Mouse (Mus musculus) heart, embryonic 11.5 days (tissue): ENCODE measurements at regions not wholly inside any gene's neighbourhood (a gene's known extent, or its start where the extent isn't known, plus 50 kb on each side); places are given as distances from the start of the nearest gene placed in this dataset.

Experiments used
- ATAC-seq: fragments of 200-750 bp; cut with Nextera tagmentation; replicated peaks from 2 replicates; pipeline ENCODE4 v1.8.0; 2017; ENCODE audit warnings: moderate library complexity; ENCODE audit not compliant: insufficient number of reproducible peaks, low FRiP score, low TSS enrichment
- H3K27ac ChIP-seq: fragments of 300-500 bp; sonication (generic); 2 replicates; pipeline ENCODE4 v1.5.1; 2014; ENCODE audit warnings: mild to moderate bottlenecking, low read depth, low read length
- H3K27me3 ChIP-seq: fragments of 300-500 bp; sonication (generic); 2 replicates; pipeline ENCODE4 v1.6.1; 2014; ENCODE audit warnings: mild to moderate bottlenecking, low read length, mixed read lengths; ENCODE audit not compliant: control insufficient read depth, insufficient read depth
- H3K36me3 ChIP-seq: fragments of 300-500 bp; sonication (generic); 2 replicates; pipeline ENCODE4 v1.6.1; 2014; ENCODE audit warnings: mild to moderate bottlenecking, low read length, moderate library complexity, mixed read lengths; ENCODE audit not compliant: control insufficient read depth, insufficient read depth
- H3K4me1 ChIP-seq: fragments of 300-500 bp; sonication (generic); 2 replicates; pipeline ENCODE4 v1.6.1; 2014; ENCODE audit warnings: low read length; ENCODE audit not compliant: control insufficient read depth, insufficient read depth
- H3K4me2 ChIP-seq: fragments of 300-500 bp; sonication (generic); 2 replicates; pipeline ENCODE4 v1.6.1; 2014; ENCODE audit warnings: mild to moderate bottlenecking, moderate library complexity
- H3K4me3 ChIP-seq: fragments of 300-500 bp; sonication (generic); 2 replicates; pipeline ENCODE4 v1.5.1; 2014; ENCODE audit warnings: low read depth, low read length
- H3K9ac ChIP-seq: fragments of 300-500 bp; sonication (generic); 2 replicates; pipeline ENCODE4 v1.6.1; 2014; ENCODE audit warnings: mild to moderate bottlenecking, low read depth, low read length, moderate library complexity
- H3K9me3 ChIP-seq: fragments of 300-500 bp; sonication (generic); replicated peaks from 2 replicates; pipeline ENCODE4 v1.6.1; 2016; ENCODE audit warnings: low read length; ENCODE audit not compliant: control insufficient read depth
- WGBS: fragments of 180-500 bp; shearing (Covaris S2); extraction: QIAGEN DNeasy Blood & Tissue Kit; methylation state at CpG from one replicate; pipeline ENCODE4 v1.1.7; 2014; ENCODE audit not compliant: insufficient replicate concordance; 5-methylcytosine and 5-hydroxymethylcytosine counted together

- Histone ChIP-seq H3K27ac (no peak overlapping the region), H3K9ac (no peak overlapping the region), H3K4me1 (no peaks in the 10 kb centered on the region), H3K4me2 (no peak overlapping the region), H3K9me3 (no peaks in the 10 kb centered on the region), H3K27me3 (0 out of 2 replicates have a peak, but pooled peaks cover 9% of the 10 kb centered on the region), H3K4me3 (no peak overlapping the region), H3K36me3 (no peaks in the 10 kb centered on the region)
- WGBS: 12% methylated on average over 5 of the region's 5 CpGs
- ATAC-seq: no peak
Measured at GRCm38 (mm10) chr4:125246171-125246570, 118.5 kb upstream of the Zc3h12a start.

DNA sequence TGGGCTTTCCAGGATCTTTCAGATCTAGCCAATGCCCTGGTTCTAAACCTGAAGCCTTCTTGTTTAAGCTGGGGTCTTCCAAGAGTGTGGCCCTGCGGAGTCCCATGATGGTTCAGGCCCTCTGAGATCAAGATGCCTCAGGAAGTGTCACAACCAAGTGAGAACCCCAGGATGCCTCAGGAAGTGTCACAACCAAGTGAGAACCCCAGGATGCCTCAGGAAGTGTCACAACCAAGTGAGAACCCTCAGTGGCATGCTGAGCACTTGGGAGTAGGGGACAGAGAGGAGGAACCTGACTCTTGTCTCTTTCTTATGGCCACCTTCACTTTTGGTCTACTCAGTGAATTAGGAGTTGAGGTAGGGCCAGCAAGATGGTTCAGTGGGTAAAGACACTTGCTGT lies 114.9 kb upstream of the Zc3h12a start:
- H3K36me3 ChIP-seq: no peaks in the 10 kb centered on the region
- no peak overlapping the region for H3K4me3 ChIP-seq
- no peaks in the 10 kb centered on the region for H3K4me1 ChIP-seq
- H3K27me3 ChIP-seq: peaks cover 8% of the 10 kb centered on the region; the same call in 1 of the 2 replicates
- no peak overlapping the region for H3K4me2 ChIP-seq
- no peaks in the 10 kb centered on the region for H3K9me3 ChIP-seq
- H3K9ac ChIP-seq: no peak overlapping the region
- 38% methylated on average over 1 of the region's 1 CpGs for WGBS
- ATAC-seq: no peak
- H3K27ac ChIP-seq: no peak overlapping the region

- 31% methylated on average over 7 of the region's 7 CpGs for WGBS
- no peak overlapping the region for H3K9ac ChIP-seq
- H3K36me3 ChIP-seq: no peaks in the 10 kb centered on the region
Measured at GRCm38 (mm10) chr4:125241577-125242262, 114.1 kb upstream of the Zc3h12a start.

GRCm38 (mm10) chr4:125231711-125232260 lies 104.1 kb upstream of the Zc3h12a start:
- no peak overlapping the region for H3K9ac ChIP-seq
- H3K27ac ChIP-seq: no peak overlapping the region
- no peak overlapping the region for H3K4me2 ChIP-seq
- 18% methylated on average over 12 of the region's 12 CpGs for WGBS
- ATAC-seq: no peak
- H3K27me3 ChIP-seq: peaks cover 15% of the 10 kb centered on the region
- no peaks in the 10 kb centered on the region for H3K4me1 ChIP-seq
- no peaks in the 10 kb centered on the region for H3K9me3 ChIP-seq
- no peaks in the 10 kb centered on the region for H3K36me3 ChIP-seq
- H3K4me3 ChIP-seq: no peak overlapping the region

More at GRCm38 (mm10) chr4:125241577-125242262, 114.1 kb upstream of the Zc3h12a start:
- no peak overlapping the region for H3K4me3 ChIP-seq
- H3K4me2 ChIP-seq: no peak overlapping the region
- no peak for ATAC-seq
- H3K9me3 ChIP-seq: no peaks in the 10 kb centered on the region
- H3K27ac ChIP-seq: no peak overlapping the region
- peaks cover 10% of the 10 kb centered on the region; the same call in 1 of the 2 replicates for H3K27me3 ChIP-seq
- no peaks in the 10 kb centered on the region for H3K4me1 ChIP-seq

DNA sequence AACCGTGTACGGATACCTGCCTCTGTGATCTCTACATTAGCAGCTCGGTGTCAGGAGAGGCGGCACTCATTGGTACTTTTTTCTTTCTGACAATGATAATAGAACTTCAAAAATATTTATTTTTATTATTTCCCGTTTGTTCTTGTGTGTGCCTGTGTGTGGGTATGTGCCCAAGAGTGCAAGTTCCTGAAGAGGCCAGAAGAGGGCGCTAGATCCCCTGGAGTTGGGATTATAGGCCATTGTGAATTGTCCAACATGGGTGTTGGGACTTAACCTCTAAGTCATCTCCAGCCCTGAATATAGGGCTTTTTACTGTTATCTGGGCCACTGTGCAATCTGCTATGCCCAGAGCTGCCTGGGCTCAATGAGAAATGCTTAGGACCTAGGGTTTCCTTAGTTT lies 99.6 kb upstream of the Zc3h12a start:
- WGBS: 80% methylated on average over 6 of the region's 6 CpGs
- Histone ChIP-seq H3K27ac (no peak overlapping the region), H3K27me3 (0 out of 2 replicates have a peak, but pooled peaks cover 4% of the 10 kb centered on the region), H3K4me1 (no peaks in the 10 kb centered on the region), H3K4me3 (no peak overlapping the region), H3K9ac (no peak overlapping the region), H3K4me2 (no peak overlapping the region), H3K36me3 (no peaks in the 10 kb centered on the region), H3K9me3 (no peaks in the 10 kb centered on the region)
- ATAC-seq: no peak

DNA sequence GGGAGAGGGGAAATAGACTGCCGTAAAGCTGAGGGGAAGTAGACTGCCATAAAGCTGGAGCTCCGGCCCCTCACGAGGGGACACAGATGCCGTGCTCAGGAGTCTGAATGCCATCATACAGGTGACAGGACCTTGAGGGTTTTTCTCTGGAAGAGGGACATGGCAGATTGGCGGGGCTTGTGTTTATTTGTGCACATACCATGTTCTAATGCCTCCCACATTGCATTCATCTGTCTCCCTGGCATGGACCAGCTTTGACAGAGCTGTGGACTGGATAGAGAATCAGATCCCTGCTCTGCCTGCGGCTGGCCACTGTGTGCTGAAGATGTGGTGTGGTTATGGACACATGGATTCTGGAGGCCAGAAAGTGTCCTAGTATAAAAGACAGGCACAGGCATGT lies 95.3 kb upstream of the Zc3h12a start:
- WGBS: 71% methylated on average over 6 of the region's 6 CpGs
- Histone ChIP-seq H3K27me3 (0 out of 2 replicates have a peak, but pooled peaks cover 3% of the 10 kb centered on the region), H3K9me3 (no peaks in the 10 kb centered on the region), H3K9ac (no peak overlapping the region), H3K4me1 (no peaks in the 10 kb centered on the region), H3K27ac (no peak overlapping the region), H3K4me2 (no peak overlapping the region), H3K36me3 (no peaks in the 10 kb centered on the region), H3K4me3 (no peak overlapping the region)
- ATAC-seq: no peak

DNA sequence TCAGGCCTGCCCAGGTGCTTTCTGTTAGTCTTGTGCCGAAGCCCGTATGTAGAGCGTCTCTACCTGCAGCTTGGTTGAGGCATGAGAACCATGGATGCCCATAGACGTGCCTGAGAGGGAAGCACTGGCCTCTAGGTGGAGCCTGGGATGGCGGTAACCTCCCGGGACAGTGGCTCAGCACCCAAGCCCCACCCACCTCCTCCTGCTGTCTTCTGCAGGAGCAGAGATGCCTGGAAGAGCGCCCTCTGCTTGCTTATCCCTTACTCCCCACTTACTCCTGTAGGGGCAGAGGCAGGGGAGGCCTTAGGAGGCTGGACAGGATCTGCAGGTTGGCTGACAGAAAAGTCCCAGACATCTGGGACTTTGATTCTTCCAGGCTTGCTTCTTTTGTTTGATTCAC lies 92.7 kb upstream of the Zc3h12a start:
- H3K27ac ChIP-seq: no peak overlapping the region
- no peak overlapping the region for H3K4me2 ChIP-seq
- peaks cover 4% of the 10 kb centered on the region; the same call in 1 of the 2 replicates for H3K9me3 ChIP-seq
- ATAC-seq: no peak
- no peaks in the 10 kb centered on the region for H3K27me3 ChIP-seq
- 21% methylated on average over 7 of the region's 7 CpGs for WGBS
- no peak overlapping the region for H3K9ac ChIP-seq
- no peak overlapping the region for H3K4me3 ChIP-seq
- no peaks in the 10 kb centered on the region for H3K36me3 ChIP-seq
- no peaks in the 10 kb centered on the region for H3K4me1 ChIP-seq

- Histone ChIP-seq H3K27ac (no peak overlapping the region), H3K4me2 (no peak overlapping the region), H3K9ac (no peak overlapping the region), H3K4me3 (no peak overlapping the region), H3K36me3 (no peaks in the 10 kb centered on the region), H3K9me3 (peaks cover 4% of the 10 kb centered on the region; the same call in 1 of the 2 replicates), H3K27me3 (no peaks in the 10 kb centered on the region), H3K4me1 (no peaks in the 10 kb centered on the region)
- ATAC-seq: no peak
- 82% methylated on average over 5 of the region's 5 CpGs for WGBS
Measured at GRCm38 (mm10) chr4:125219209-125219608, 91.6 kb upstream of the Zc3h12a start.

- Histone ChIP-seq H3K36me3 (no peaks in the 10 kb centered on the region), H3K4me3 (no peak overlapping the region), H3K27me3 (peaks cover 10% of the 10 kb centered on the region), H3K4me2 (no peak overlapping the region), H3K9me3 (peaks cover 4% of the 10 kb centered on the region; the same call in 1 of the 2 replicates), H3K27ac (no peak overlapping the region), H3K4me1 (no peaks in the 10 kb centered on the region), H3K9ac (no peak overlapping the region)
- WGBS: 59% methylated on average over 10 of the region's 10 CpGs
- ATAC-seq: no peak
Measured at GRCm38 (mm10) chr4:125214306-125214705, 86.7 kb upstream of the Zc3h12a start.
